Mouse (Mus musculus) heart, embryonic 14.5 days (tissue): Measurements from ENCODE around the gene Kirrel3. TPM values are rescaled to one million over a fixed set of nuclear protein-coding genes. Genes with fewer than 3 reads are reported as not detected.

Source experiments
- ATAC-seq: fragments of 200-750 bp; cut with Nextera tagmentation; 2 replicates; pipeline ENCODE4 v1.8.0; 2017; ENCODE audit warnings: low read depth, moderate TSS enrichment; ENCODE audit not compliant: insufficient number of reproducible peaks, insufficient read depth, low FRiP score
- H3K27ac ChIP-seq, 2 experiments: fragments of 200-500 bp in 1 of 2; fragments of 300-500 bp in 1 of 2; sonication (generic) in 1 of 2; replicated peaks in 1 of 2; 2 replicates each; pipeline ENCODE4 v1.5.1; 2012 to 2014; ENCODE audit warnings: low read depth in 2 of 2, low read length in 2 of 2, control low read depth in 1 of 2, mild to moderate bottlenecking in 1 of 2, mixed read lengths in 1 of 2; ENCODE audit not compliant: control insufficient read depth in 1 of 2, insufficient read depth in 1 of 2
- H3K27me3 ChIP-seq: fragments of 300-500 bp; sonication (generic); 2 replicates; pipeline ENCODE4 v1.6.1; 2014; ENCODE audit warnings: mild to moderate bottlenecking, low read length, control low read depth; ENCODE audit not compliant: control insufficient read depth, insufficient read depth
- H3K36me3 ChIP-seq: fragments of 300-500 bp; sonication (generic); 2 replicates; pipeline ENCODE4 v1.6.1; 2014; ENCODE audit warnings: mild to moderate bottlenecking, control low read depth, low read length, mixed read lengths; ENCODE audit not compliant: control insufficient read depth, insufficient read depth
- H3K4me1 ChIP-seq, 2 experiments: fragments of 200-500 bp in 1 of 2; fragments of 300-500 bp in 1 of 2; sonication (generic) in 1 of 2; 2 replicates each; pipeline ENCODE4 v1.6.1; 2012 to 2014; ENCODE audit warnings: low read length in 2 of 2, control low read depth in 1 of 2, mixed read lengths in 1 of 2; ENCODE audit not compliant: control insufficient read depth in 2 of 2, insufficient read depth in 2 of 2
- H3K4me2 ChIP-seq: fragments of 300-500 bp; sonication (generic); 2 replicates; pipeline ENCODE4 v1.6.1; 2014; ENCODE audit warnings: mild to moderate bottlenecking, low read length
- H3K4me3 ChIP-seq, 2 experiments: fragments of 200-500 bp in 1 of 2; fragments of 300-500 bp in 1 of 2; sonication (generic) in 1 of 2; 2 replicates each; pipeline ENCODE4 v1.5.1; 2012 to 2014; ENCODE audit warnings: low read length in 2 of 2, mild to moderate bottlenecking in 2 of 2, control low read depth in 1 of 2, low read depth in 1 of 2, moderate library complexity in 1 of 2; ENCODE audit not compliant: control insufficient read depth in 1 of 2, insufficient read depth in 1 of 2
- H3K9ac ChIP-seq: fragments of 300-500 bp; sonication (generic); 2 replicates; pipeline ENCODE4 v1.6.1; 2014; ENCODE audit warnings: mild to moderate bottlenecking, low read length
- H3K9me3 ChIP-seq: fragments of 300-500 bp; sonication (generic); 2 replicates; pipeline ENCODE4 v1.6.1; 2016; ENCODE audit warnings: low read length, control low read depth; ENCODE audit not compliant: control insufficient read depth
- WGBS: fragments of 180-500 bp; shearing (Covaris S2); extraction: QIAGEN DNeasy Blood & Tissue Kit; methylation state at CpG from one replicate; pipeline ENCODE4 v1.1.7; 2014; 5-methylcytosine and 5-hydroxymethylcytosine counted together
- polyA plus RNA-seq: library from polyadenylated mRNA; unstranded; fragments of >200 nt; fragmentation: Nextera tagmentation; extraction: Ambion mirVana; gene quantifications from 2 replicates; pipeline ENCODE4 v1.2.1, GENCODE M21; 2014

Gene Kirrel3
- polyA plus RNA-seq, 1 experiment from 2014 or later, result 1.0 TPM

- no peak for ATAC-seq
- no peak overlapping the region for H3K4me2 ChIP-seq
- no peaks in the 10 kb centered on the region; a peak in 1 of 4 replicates for H3K4me1 ChIP-seq
- WGBS, result 63% methylated on average over 5 of the region's 5 CpGs
- H3K27me3 ChIP-seq, result peaks cover 11% of the 10 kb centered on the region; the same call in 1 of the 2 replicates
- no peak overlapping the region for H3K27ac ChIP-seq
- H3K9ac ChIP-seq, result no peak overlapping the region
- H3K36me3 ChIP-seq, result no peaks in the 10 kb centered on the region
- no peaks in the 10 kb centered on the region for H3K9me3 ChIP-seq
- no peak overlapping the region for H3K4me3 ChIP-seq
Measured at GRCm38 (mm10) chr9:34557846-34558245, 72.2 kb downstream of the Kirrel3 start.

GRCm38 (mm10) chr9:34558291-34558899, 72.7 kb downstream of the Kirrel3 start:
- Histone ChIP-seq H3K9me3 (no peaks in the 10 kb centered on the region), H3K36me3 (no peaks in the 10 kb centered on the region), H3K4me1 (no peaks in the 10 kb centered on the region; a peak in 1 of 4 replicates), H3K27me3 (peaks cover 11% of the 10 kb centered on the region; the same call in 1 of the 2 replicates), H3K9ac (no peak overlapping the region), H3K4me3 (no peak overlapping the region), H3K4me2 (no peak overlapping the region), H3K27ac (no peak overlapping the region)
- 62% methylated on average over 8 of the region's 8 CpGs for WGBS
- no peak for ATAC-seq

GRCm38 (mm10) chr9:34559102-34559501, 73.4 kb downstream of the Kirrel3 start:
- Histone ChIP-seq H3K9me3 (no peaks in the 10 kb centered on the region), H3K27me3 (peaks cover 11% of the 10 kb centered on the region; the same call in 1 of the 2 replicates), H3K36me3 (no peaks in the 10 kb centered on the region), H3K4me2 (no peak overlapping the region), H3K4me1 (no peaks in the 10 kb centered on the region; a peak in 1 of 4 replicates), H3K4me3 (no peak overlapping the region), H3K27ac (no peak overlapping the region), H3K9ac (no peak overlapping the region)
- WGBS, result 75% methylated on average over 9 of the region's 9 CpGs
- no peak for ATAC-seq

- Histone ChIP-seq H3K9ac (no peak overlapping the region), H3K27me3 (peaks cover 11% of the 10 kb centered on the region; the same call in 1 of the 2 replicates), H3K4me2 (no peak overlapping the region), H3K4me3 (no peak overlapping the region), H3K9me3 (no peaks in the 10 kb centered on the region), H3K4me1 (no peaks in the 10 kb centered on the region; a peak in 1 of 4 replicates), H3K27ac (no peak overlapping the region), H3K36me3 (no peaks in the 10 kb centered on the region)
- ATAC-seq, result no peak
- WGBS, result 38% methylated on average over 1 of the region's 1 CpGs
Measured at GRCm38 (mm10) chr9:34561281-34561680, 75.6 kb downstream of the Kirrel3 start.

GRCm38 (mm10) chr9:34562437-34563000, 76.8 kb downstream of the Kirrel3 start:
- Histone ChIP-seq H3K4me3 (no peak overlapping the region), H3K4me1 (no peaks in the 10 kb centered on the region; a peak in 1 of 4 replicates), H3K9me3 (no peaks in the 10 kb centered on the region), H3K27me3 (peaks cover 6% of the 10 kb centered on the region; the same call in 1 of the 2 replicates), H3K27ac (no peak overlapping the region), H3K4me2 (no peak overlapping the region), H3K36me3 (no peaks in the 10 kb centered on the region), H3K9ac (no peak overlapping the region)
- ATAC-seq, result no peak
- 73% methylated on average over 9 of the region's 9 CpGs for WGBS

DNA sequence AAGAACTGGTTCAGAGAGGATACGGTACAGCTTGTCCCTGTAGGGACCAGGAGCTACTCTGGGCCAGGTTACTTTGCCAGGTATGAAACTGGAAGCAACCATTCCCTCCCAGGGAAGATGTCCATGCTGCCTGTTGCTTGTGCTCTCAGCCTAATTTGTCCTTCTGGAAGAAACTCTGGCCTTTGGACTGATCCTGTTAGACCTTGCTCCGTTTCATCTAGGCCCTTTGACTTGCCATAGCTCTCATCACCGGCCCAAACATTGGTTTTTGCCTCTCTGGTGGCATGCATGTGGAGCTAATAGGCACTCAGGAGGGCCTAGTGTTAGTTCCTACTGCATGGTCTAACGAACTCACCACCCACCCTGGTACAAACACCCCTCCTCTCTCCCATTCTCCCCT, 88.2 kb downstream of the Kirrel3 start:
- 75% methylated on average over 4 of the region's 4 CpGs for WGBS
- no peak overlapping the region for H3K27ac ChIP-seq
- no peak overlapping the region for H3K4me2 ChIP-seq
- no peaks in the 10 kb centered on the region for H3K9me3 ChIP-seq
- H3K4me1 ChIP-seq, result no peaks in the 10 kb centered on the region
- ATAC-seq, result no peak
- H3K9ac ChIP-seq, result no peak overlapping the region
- H3K36me3 ChIP-seq, result no peaks in the 10 kb centered on the region
- H3K27me3 ChIP-seq, result no peaks in the 10 kb centered on the region
- H3K4me3 ChIP-seq, result no peak overlapping the region

DNA sequence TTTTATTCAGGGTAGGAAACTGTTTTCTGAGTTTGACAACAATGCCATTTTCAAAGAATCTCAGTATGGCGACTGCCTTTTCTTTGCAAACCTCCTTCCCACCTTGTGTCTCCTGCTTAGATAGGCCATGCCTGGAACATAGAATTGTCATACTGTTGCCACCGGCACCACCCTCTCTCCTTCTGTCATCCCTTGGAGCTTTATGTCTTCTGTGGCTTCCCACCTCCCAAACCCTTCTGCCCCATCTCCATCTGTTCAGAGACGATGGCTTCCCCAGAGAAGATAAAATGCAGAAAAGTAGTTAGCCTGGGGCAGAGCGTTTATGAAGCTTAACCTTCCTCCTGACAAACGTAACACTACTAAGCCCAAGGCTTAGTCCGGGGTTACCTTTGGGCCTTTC, 88.9 kb downstream of the Kirrel3 start:
- Histone ChIP-seq H3K27ac (no peak overlapping the region), H3K4me3 (no peak overlapping the region), H3K9ac (no peak overlapping the region), H3K27me3 (no peaks in the 10 kb centered on the region), H3K36me3 (no peaks in the 10 kb centered on the region), H3K4me2 (no peak overlapping the region), H3K4me1 (no peaks in the 10 kb centered on the region), H3K9me3 (no peaks in the 10 kb centered on the region)
- ATAC-seq, result no peak
- WGBS, result 86% methylated on average over 6 of the region's 6 CpGs

DNA sequence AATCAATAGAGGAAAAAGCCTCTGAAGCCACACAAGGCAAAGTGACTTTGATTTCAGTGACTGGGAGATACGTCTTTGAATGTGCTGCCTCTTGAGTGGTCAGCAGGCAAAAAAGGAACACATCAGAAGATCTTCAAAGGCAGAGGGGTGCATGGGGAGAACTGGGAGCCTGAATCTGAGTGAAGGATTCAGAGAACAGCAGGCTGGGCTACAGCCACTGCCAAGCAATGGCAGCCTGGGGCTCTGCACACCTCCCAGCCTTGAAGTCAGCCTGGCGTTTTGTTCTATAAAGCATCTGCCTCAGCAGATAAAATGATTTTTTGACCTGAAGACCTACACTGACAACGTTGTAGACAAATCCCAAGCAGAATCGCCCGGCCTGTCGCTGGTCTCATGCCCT, 93.5 kb downstream of the Kirrel3 start:
- ATAC-seq, result no peak

More for the DNA sequence above, 93.5 kb downstream of the Kirrel3 start:
- no peaks in the 10 kb centered on the region for H3K9me3 ChIP-seq
- no peak overlapping the region for H3K4me2 ChIP-seq
- no peaks in the 10 kb centered on the region for H3K27me3 ChIP-seq
- no peak overlapping the region for H3K9ac ChIP-seq
- H3K27ac ChIP-seq, result no peak overlapping the region
- no peak overlapping the region for H3K4me3 ChIP-seq
- WGBS, result 80% methylated on average over 6 of the region's 6 CpGs
- no peaks in the 10 kb centered on the region for H3K36me3 ChIP-seq
- H3K4me1 ChIP-seq, result no peaks in the 10 kb centered on the region
